Mouse (Mus musculus) olfactory bulb, adult 2 months (tissue): ENCODE measurements around the gene Zmynd8. TPM values are rescaled to one million over a fixed set of nuclear protein-coding genes. Genes with fewer than 3 reads are reported as not detected.

Source experiments
- H3K27ac ChIP-seq: fragments of 200-500 bp; 2 replicates; pipeline ENCODE4 v1.5.1; 2012; ENCODE audit warnings: low read depth, low read length; ENCODE audit not compliant: insufficient read depth
- H3K4me1 ChIP-seq: fragments of 200-500 bp; 2 replicates; pipeline ENCODE4 v1.6.1; 2012; ENCODE audit warnings: low read length; ENCODE audit not compliant: control insufficient read depth, insufficient read depth
- H3K4me3 ChIP-seq: fragments of 200-500 bp; 2 replicates; pipeline ENCODE4 v1.5.1; 2012; ENCODE audit warnings: mild to moderate bottlenecking, low read depth, low read length, moderate library complexity; ENCODE audit not compliant: insufficient read depth
- CTCF ChIP-seq: fragments of 200-500 bp; IDR thresholded peaks from 2 replicates; pipeline ENCODE4 v1.5.1; 2012; ENCODE audit warnings: low read depth, mild to moderate bottlenecking, low read length, moderate library complexity; ENCODE audit not compliant: insufficient read depth
- POLR2A ChIP-seq: fragments of 200-500 bp; IDR thresholded peaks from 2 replicates; pipeline ENCODE4 v1.6.1; 2012; ENCODE audit warnings: mild to moderate bottlenecking, low read depth, low read length, moderate library complexity; ENCODE audit not compliant: insufficient read depth
- WGBS: fragments of 180-500 bp; shearing (Covaris S2); methylation state at CpG from one replicate; pipeline ENCODE4 v1.1.7; 2018; 5-methylcytosine and 5-hydroxymethylcytosine counted together
- polyA plus RNA-seq: library from polyadenylated mRNA; stranded (reverse); fragments of >200 nt; gene quantifications from 2 replicates; pipeline ENCODE4 v1.2.4, GENCODE M21; 2012; ENCODE audit warnings: low replicate concordance; ENCODE audit not compliant: missing spikeins, insufficient read depth, insufficient read length

The Zmynd8 gene
- polyA plus RNA-seq, 1 experiment: 440 TPM

GRCm38 (mm10) chr2:165851811-165852415 is 46.9 kb downstream of the Zmynd8 start:
- Histone ChIP-seq H3K4me3 (no peak overlapping the region), H3K27ac (peak overlapping the region; percentile 40), H3K4me1 (peaks cover 58% of the 10 kb centered on the region)
- WGBS: 58% methylated on average over 13 of the region's 13 CpGs
- TF ChIP-seq POLR2A: no peak

GRCm38 (mm10) chr2:165850826-165851225 is 48.0 kb downstream of the Zmynd8 start:
- H3K27ac ChIP-seq: no peak overlapping the region
- WGBS: 69% methylated on average over 6 of the region's 6 CpGs
- peaks cover 57% of the 10 kb centered on the region for H3K4me1 ChIP-seq
- TF ChIP-seq CTCF (no peak), POLR2A (no peak)
- no peak overlapping the region for H3K4me3 ChIP-seq

- TF ChIP-seq CTCF: no peak
- no peak for TF ChIP-seq POLR2A
- WGBS: 23% methylated on average over 5 of the region's 5 CpGs
- Histone ChIP-seq H3K4me1 (peaks cover 51% of the 10 kb centered on the region), H3K4me3 (no peak overlapping the region), H3K27ac (0 out of 2 replicates have a peak overlapping the region, but pooled peaks have one; percentile 40)
Observed at GRCm38 (mm10) chr2:165849129-165849528, 49.7 kb downstream of the Zmynd8 start.

GRCm38 (mm10) chr2:165846787-165847186 is 52.0 kb downstream of the Zmynd8 start:
- TF ChIP-seq CTCF (no peak), POLR2A (no peak)
- peaks cover 41% of the 10 kb centered on the region for H3K4me1 ChIP-seq
- H3K4me3 ChIP-seq: no peak overlapping the region
- WGBS: 59% methylated on average over 8 of the region's 8 CpGs
- no peak overlapping the region for H3K27ac ChIP-seq

DNA sequence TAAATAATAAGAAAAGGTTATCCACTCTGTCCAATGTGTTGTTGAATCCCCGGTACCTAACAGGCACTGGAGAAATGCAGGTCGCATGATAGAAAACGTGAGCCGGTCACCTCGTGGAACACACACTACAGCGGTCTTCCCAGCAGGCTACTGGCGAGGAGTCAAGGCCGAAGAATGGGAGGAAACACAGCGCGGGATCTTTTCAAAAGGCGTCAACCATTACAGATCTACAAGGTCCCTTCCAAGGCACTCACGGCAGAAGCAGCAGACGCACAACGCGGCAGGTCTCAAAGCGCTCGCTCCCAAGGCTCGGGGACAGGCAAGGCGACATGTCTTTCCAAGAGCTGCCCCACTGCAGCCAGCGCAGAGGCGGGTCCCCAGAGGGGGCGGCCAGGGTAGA is 53.3 kb downstream of the Zmynd8 start:
- Histone ChIP-seq H3K4me3 (no peak overlapping the region), H3K4me1 (peaks cover 43% of the 10 kb centered on the region), H3K27ac (no peak overlapping the region)
- TF ChIP-seq CTCF (no peak), POLR2A (no peak)
- 57% methylated on average over 22 of the region's 22 CpGs for WGBS

- H3K4me3 ChIP-seq: no peak overlapping the region
- TF ChIP-seq CTCF (no peak), POLR2A (no peak)
- no peak overlapping the region for H3K27ac ChIP-seq
- peaks cover 47% of the 10 kb centered on the region for H3K4me1 ChIP-seq
- WGBS: 90% methylated on average over 6 of the region's 6 CpGs
Observed at GRCm38 (mm10) chr2:165843350-165843749, 55.5 kb downstream of the Zmynd8 start.

DNA sequence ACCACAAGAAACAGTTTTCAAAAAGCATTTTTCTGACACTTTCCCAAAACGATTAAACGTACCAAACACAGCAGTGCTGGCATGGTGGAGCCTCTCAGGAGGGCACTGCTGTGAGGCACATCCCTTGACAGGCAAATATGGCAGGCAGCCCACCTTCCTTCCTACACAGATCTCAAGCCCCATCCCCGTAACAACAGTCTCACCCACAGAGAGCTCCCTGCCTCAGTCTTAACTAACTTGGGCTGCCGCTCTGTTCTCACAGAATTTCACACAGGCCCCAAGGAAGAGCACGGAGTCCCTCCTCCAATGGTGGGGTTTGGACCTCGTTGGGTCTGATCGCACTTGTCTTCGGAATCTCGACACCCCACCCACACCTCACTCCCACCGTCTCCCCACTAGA is 56.6 kb downstream of the Zmynd8 start:
- TF ChIP-seq CTCF (no peak), POLR2A (no peak)
- H3K27ac ChIP-seq: no peak overlapping the region; the same call in 1 of the 2 replicates
- WGBS: 68% methylated on average over 10 of the region's 10 CpGs

DNA sequence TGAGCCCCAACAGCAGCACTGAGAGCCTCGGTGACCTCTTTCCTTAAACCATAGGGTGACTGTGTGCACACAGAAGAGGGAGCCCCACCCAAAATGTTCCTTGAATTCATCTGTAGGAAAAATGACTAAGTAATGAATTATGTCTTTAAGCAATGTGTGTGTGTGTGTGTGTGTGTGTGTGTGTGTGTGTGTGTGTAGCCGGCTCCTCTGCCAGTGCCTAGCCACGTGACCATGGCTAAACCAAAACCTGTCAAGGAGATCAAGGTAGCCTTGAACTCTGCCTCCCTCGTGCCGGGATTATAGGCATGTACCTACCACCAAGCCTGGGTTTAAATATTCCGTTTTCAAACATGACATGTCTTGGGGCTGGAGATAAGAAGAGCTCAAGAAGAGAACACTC is 57.0 kb downstream of the Zmynd8 start:
- 73% methylated on average over 6 of the region's 6 CpGs for WGBS
- TF ChIP-seq CTCF (no peak), POLR2A (no peak)
- Histone ChIP-seq H3K4me1 (peaks cover 51% of the 10 kb centered on the region), H3K27ac (no peak overlapping the region; the same call in 1 of the 2 replicates), H3K4me3 (no peak overlapping the region)

More for the DNA sequence above, 56.6 kb downstream of the Zmynd8 start:
- Histone ChIP-seq H3K4me3 (no peak overlapping the region), H3K4me1 (peaks cover 50% of the 10 kb centered on the region)

DNA sequence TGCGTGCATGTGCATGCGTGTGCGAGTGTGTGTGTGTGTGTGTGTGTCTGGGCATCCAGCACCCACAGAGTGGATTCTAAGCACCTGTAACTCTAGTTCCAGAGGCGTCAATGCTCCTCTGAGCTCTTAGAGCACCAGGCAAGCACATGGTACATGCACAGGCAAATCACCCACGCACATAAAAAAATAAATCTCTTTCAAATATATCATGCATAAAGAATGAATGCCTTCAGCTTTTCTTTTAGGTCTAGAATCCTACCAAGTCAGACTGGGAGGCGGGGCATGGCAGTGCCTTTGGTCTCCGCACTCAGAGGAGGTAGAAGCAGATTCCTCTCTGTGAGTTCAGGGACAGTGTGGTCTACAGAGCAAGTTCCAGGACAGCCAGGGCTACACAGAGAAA is 58.0 kb downstream of the Zmynd8 start:
- 86% methylated on average over 7 of the region's 7 CpGs for WGBS
- H3K27ac ChIP-seq: no peak overlapping the region
- H3K4me1 ChIP-seq: peaks cover 45% of the 10 kb centered on the region

GRCm38 (mm10) chr2:165839317-165839652 is 59.5 kb downstream of the Zmynd8 start:
- TF ChIP-seq POLR2A: no peak
- Histone ChIP-seq H3K4me1 (peaks cover 40% of the 10 kb centered on the region), H3K4me3 (no peak overlapping the region), H3K27ac (peak overlapping the region; percentile 27; the same call in 1 of the 2 replicates)
- 14% methylated on average over 2 of the region's 2 CpGs for WGBS

More for the DNA sequence above, 58.0 kb downstream of the Zmynd8 start:
- no peak for TF ChIP-seq CTCF
- no peak for TF ChIP-seq POLR2A
- no peak overlapping the region for H3K4me3 ChIP-seq
